Mouse (Mus musculus): ENCODE data around the gene Emb.
A peak's percentile ranks its signal among the peaks of the same experiment; 100 is the strongest.

The Emb gene

DNA sequence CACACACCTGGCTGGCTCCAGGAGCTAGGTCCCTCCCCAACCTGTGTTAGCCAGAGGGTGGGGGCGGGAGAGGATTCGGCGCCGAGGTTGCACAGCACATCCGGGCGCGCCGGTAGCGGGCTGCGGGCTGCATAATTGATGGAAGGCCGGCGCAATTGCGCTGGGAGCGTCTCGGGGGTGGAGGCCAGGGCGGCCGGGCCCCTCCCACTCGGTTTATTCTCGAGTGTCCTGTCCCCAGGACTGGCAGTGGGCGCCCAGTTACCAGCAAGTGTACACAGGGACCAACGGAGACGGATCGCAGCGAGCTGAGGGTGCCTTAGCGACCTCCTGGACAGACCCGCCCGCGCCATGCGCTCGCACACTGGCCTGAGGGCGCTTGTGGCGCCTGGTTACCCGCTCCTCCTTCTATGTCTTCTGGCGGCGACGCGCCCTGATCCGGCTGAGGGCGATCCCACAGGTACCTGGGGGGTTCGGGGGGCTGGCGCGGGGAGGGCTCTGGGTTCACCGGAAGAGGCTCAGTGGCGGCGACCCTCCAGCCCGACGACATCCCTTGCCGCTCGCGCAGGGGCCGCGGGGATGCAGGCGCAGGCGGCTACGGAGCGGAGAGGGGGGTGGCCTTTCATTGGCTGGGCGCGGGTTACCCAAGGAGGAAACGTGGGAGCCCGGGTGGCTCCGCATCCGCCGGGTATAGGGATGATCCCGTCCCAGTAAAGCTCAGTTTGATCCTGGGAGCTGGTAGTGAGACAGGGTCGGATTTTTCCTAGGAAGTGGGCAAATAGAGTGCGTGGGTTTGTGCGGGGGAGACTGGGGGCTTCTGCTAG, 12.4 kb downstream of the Emb start, which contains the start of gene Gm17509:
Gene Gm17509 (minus strand): TSS at position 575 of the 821 bp plus-strand sequence.
- DNase-seq: peak; percentile 56 to 61

DNA sequence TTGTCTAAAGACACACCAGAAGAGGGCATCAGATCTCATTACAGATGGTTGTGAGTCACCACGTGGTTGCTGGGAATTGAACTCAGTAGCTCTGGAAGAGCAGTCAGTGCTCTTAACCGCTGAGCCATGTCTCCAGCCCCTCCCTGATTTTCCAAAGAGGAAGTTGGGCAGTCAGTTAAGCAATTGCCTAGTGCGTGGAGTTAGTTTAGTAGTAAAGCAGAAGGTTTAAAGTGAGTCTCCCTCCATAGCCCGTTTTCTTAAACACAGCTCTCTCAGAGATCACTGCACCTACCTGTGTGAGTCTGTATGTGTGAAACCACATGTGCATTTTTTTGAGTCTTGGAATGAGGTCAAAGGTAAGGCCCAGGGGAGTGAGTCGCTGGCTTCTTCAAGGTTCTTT, 14.8 kb downstream of the Emb start:
- no peak for DNase-seq

DNA sequence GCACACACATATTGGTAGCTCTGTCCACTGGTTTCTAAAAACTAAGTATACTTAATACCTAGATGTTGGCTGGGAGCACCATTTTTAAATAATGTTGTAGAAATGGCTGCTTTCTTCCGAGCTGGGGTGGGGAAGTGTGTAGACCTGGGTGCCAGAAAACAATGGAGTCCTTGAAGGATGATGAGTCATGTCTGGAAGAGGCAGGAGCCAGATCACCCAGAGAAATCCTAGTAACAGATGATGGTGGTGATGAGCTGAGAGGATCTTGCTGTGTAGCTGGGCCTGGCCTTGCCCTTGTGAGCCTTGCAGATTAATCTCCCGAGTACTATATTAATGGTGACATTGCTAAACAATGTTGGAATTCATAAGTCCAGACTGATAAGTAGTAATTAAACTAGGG, 16.6 kb downstream of the Emb start:
- DNase-seq: no peak

DNA sequence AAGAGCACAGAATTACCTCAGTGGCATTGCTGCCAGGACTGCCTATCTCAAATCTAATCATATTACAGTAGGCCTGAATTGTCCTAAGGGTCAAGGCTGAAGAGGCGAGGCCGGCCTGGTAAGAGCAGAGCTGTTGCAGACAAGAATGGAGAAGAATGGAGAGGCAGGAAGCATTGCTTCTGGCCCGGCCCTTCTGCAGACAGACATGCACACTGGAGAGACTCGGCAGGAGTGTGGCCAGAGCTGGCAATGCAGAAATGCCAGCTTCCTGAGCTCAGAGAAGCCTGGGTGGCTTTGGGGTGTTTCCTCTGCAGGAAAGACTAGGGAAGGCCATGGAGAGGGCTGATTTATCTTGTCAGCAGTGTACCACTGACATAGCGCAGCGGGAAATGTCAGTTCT, 17.2 kb downstream of the Emb start:
- no peak for DNase-seq

DNA sequence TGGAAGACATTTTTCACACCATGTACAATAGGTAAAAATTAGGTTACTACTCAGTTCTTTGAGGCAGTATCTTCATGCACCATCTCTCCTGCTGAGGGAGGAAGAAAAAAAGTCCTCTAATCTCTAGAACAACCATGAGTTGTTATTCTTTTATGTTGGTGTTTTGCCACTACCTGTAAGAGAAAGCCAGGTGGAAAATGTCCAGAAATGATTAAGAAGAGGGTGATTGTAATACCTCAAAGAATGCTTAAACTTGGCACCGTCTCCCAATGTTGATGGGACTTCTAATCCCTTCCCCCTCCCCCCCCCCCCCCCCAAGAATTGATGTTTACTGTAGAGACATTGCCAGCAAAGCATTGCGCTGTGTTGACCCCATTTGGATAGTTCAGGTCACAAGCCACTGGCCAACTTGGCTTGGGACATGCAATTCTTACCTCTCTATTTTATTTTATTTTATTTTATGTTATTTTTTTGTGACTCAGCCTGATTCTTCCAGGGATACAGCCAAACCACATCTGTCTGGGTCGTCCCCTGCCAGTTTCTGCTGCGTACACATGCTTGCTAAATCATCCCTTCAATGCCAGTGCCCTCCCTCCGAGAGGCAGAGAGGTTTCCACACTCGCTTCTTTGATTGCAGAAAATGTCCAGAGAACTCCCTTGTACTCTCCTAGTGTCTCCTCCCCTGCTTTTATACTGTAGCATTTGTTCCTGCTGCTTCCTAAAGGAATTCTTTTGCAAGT, 22.2 kb downstream of the Emb start:
- DNase-seq: no peak

DNA sequence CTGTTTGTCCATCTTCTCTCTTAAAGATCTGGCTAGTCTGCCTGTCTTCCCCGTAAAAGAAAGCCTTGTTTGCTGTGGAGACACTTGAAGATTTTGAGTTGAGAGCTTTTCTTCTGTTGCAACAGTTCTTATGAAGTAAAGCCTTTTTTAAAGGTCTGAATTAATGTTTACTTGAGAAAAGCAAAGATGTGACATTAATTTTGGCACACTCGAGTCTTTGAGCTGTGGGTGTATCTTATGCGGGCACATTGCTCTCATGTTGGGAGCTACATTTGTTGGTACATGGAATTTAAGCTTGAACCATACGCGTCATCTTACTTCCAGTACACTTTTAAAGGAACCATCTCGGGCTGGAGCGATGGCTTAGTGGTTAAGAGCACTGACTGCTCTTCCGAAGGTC, 25.5 kb downstream of the Emb start:
- DNase-seq: no peak

DNA sequence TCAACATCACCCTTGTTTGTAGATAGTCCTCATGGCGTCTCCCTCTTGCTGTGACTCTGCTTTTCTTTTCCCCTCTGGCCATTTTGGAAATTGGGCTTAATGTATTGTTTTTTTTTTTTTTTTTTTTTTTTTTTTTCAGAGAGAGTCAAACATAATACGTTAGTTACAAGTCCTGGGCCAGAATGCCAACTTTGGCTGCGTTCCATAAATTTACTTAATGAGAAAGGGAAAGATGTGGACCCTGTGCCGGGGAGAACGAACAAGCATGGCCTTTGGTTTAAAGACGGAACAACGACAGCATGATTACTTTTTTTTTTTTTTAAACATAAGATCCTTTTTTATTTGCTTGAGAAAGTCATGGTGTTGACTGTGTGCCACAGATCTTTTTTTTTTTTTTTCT, 26.1 kb downstream of the Emb start:
- DNase-seq: no peak

DNA sequence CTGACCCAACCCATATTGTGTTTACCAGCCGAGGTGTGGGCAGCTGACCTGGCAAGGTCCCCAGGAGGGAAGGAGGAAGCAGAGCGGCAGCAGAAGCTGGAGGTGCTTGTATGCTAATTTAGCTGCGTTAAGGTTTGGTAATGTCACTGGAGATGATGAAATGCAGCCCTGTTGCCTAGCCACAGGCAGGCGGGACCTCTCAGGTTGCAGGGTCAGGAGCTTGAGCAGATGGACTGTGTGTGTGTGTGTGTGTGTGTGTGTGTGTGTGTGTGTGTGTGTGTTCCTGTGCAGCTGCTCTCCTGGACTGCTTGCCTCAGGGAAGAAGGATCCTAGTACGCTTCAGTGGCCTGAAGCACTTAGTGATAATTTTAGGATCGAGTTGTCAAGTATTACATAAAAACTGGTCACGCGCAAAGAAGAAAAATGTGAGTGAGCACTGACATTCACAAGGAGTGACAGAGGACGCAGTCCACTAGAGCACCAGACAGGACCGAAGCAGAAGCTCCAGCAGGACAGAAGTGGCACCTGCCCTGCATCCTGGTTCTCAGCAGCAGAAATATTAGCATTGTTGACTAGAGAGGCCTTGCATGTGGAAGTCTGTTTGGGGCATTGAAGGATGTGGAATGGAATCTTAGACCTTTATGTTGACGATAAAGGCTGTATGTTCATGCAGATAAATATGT, 27.3 kb downstream of the Emb start:
- DNase-seq: no peak

DNA sequence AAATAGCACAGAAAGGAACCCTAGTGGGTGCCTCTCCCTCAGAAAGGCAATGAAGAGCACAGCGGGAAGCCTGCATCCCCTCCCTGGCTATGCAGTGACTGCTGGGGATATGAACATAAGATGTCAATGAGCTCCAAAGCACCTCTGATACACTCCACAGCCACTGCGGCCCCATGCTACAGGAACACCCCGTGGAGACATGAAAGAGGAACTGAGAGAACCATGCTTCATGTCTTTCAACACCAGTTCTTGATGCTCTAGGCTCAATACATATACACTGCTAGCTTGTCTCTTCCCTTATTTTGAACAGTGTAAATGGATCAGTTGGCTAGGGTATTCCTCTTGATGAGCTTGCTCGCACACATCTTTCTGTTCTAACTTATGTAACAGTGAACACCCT, 28.8 kb downstream of the Emb start:
- peak; percentile 39 to 46 for DNase-seq

DNA sequence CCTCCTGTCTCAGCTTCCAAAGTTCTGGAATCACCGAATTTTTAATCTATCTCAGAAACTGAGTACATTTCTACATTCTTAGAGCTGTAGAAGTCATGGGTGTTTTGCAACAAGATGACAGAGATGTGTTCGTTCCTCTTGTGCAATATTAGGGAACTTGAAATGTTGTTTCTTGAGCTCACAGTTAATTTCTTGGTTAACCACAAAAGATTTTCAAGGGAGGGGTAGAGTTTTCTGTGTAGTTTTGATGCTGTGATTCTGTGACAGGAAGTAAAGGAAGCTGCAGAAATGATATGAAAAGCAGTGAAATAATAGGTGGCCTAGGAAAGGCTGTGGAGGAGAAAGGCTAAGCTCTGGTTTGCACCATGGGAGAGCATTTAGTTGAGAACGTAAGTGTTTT, 33.7 kb downstream of the Emb start:
- no peak for DNase-seq

DNA sequence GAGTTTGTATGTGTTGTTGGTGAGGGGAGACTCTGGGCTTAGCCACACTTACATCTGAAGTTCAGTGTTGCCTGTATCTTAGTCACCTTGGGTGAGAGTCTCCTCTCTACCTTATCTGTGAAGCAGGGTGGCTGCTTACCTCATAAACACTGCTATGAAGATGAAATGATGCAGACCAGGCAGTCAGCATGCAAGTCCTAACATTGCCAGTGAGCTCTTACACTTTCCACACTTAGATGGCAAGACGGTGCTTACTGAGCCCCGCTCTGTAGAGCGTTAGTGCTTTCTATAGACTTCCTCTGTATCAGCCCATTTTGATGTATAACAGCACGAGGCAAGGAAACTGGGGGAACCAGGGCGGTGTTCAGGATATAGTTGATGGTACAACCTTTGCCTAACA, 34.3 kb downstream of the Emb start:
- DNase-seq: no peak

DNA sequence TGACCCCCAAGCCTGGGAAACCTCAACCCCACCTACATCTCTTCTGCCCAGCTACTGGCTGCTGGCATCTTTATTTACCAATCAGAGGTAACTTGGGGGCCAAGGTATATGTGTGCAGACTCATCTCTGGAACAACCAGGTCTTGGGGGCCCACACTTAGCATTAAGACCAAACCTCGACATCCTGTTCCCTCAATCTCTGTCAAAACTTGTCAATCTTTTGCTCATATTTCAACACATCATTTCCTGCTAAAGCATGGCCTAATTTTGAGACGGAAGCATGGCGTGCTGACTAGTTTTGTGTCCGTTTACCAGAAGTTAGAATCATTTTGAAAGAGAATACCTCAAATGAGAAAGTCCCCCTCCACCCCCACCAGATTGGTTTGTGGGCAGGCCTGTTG, 52.4 kb downstream of the Emb start:
- no peak for DNase-seq

DNA sequence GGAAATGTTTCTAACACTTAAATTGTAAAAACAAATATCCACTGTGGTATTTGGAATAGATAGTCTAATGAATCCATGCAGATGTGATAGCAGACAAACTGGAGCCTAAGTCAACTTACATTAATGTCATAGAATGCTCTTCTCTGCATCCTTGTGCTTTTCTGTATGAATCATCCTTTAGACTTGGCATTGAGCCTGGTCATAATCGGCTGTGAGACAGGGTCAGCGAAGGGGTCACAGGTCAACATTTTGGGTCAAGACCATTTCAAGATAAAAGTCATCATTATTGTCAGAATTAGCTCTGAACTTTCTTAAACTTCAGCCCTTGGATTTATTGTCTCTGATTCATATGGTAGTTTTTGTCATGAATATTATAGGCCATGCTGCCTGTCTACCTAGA, 57.8 kb downstream of the Emb start:
- no peak for DNase-seq

DNA sequence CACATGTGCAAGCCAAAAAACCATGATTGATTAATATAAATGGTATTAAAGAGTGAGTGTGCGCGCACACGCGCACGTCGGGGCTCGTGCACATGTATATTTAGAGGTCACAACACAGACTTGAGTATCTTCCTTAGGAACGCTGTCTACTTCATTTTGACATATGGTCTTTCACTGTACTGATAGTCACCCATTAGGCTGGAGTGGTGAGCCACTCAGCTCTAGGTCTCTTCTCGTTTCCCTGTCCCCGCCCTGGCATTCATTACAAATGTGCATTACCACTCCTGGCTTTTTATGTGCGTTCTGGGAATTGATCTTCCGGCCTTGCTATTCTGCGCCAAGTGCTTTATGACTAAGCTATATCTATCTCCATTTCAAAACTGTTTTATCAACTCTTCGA, 59.6 kb downstream of the Emb start:
- no peak for DNase-seq

DNA sequence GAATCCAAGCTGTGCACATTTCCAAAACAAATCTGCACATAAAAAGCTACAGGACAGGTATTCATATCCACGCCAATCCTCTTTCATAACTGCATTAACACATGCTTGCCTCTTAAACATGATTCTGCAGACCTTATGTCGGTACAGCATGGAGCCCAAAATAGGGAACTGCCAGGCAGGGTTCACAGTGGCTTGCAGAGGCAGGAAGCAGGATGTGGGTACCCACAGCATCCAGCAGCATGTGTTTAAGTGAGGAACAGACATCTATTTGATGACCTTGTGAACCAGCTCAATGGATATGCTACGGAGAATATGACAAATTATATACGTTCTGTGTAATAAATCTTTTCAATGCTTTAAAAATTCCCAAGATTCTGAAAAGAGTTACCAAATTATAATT, 75.7 kb downstream of the Emb start:
- peak; percentile 42 to 47 for DNase-seq

DNA sequence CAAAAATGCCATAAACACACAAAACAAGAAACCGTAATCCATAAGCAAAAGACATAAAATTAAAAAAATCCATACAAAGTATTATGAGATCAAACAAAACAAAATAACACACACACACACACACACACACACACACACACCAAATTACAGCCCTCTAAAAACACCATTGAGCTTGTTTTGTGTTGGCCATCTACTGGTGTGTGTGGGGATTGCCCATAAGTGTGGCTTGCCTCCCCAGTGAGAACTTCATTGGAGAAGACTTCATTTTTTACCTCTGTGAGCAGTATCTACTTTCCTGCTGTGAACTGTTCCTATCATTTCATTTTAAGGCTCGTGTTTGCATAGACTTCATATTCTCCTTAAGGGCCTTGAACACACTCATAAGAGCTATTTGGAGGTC, 78.6 kb downstream of the Emb start:
- peak in 1 of 2 experiments; percentile 7 for DNase-seq

DNA sequence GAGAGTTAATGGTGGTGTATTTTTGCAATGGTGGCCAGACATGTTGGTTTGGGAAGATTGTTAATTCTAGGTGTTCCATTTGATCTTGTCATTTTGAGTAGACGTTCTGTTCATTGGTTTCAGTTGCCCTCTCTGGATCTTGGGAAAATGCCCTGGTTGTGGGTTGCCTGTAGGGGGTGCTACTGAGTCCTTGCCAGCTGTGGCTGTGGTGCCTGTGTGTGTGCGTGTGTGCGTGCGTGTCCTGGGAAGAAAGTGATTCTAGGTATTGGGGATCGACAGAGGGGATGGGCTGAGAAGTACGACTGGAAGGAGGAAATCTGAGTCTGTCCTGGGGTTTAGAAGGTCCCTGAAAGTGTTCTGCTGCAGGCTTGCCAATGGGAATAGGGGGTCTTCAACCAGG, 79.1 kb downstream of the Emb start:
- no peak for DNase-seq

DNA sequence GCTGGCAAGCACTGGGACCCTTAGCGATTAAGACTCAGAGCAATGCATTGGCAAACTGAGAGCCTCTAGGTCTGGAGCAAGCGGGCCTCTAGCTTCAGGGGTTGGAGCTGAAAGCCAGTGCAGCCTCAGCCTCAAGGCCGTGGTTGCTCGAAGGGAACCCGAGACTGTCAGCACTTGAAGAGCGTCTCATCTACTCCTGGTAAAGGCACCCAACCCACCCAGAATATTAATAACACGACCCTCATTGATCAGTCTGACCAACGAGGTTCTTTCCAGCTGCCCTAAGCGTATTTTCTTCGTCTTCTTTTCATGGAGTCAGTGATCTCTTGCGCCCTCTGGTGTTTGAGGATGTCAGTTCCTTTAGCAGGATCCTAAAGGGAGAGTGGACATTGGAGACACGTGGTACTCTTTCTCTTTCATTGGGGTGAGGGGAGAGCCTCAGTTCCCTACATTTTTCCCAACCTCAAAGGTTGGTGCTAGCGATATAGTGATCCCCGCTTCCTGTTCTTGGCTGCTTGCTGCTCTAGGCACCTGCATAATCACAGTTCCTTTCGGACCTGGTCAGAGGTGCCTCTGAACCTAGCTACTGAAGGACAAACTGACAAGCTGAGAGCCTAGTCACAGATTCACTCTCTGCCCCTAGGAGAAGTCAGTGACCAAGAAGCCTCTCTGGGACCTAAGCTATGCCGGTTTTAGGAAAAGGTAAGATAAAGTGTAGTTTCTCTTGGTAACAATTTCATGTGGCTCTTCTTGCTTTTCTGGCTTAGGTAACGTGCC, 81.3 kb downstream of the Emb start:
- DNase-seq: peak in 1 of 2 experiments; percentile 64

DNA sequence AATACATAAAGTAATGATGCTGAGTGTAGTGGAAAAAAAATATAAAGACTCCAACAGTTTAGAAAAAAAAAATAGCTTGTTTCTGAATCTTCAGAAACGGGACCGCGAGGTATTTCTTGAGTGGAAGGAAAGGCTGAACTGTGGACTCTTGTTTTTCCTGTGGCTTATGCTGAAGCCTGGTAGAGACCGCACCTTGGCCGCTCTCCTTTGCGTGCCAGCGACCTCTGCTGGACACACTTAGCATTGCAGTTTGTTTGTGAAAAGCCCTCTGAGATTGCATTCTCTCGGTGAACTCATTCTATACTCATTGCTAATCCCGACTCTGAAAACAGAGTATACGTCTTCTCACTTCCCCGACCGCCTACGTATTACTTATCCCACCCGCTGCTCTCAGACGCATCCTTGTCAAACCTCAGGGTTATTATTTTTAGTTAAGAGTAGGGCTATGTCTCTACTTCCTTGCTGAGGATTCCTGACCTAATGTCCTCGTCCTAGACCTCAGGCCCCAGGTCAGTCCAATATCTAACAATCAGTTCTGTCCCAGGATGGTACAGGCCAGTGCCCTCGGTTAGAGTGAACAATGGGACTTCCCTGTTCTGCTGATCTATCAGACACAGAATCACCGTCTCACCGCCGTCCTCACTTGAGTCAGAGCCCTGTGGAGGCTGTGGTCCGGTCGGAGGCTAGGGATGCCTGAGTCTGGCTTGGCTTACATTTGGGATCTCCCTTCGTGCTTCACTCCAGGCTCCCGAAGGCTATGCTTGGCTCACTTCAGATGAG, 103.3 kb downstream of the Emb start:
- peak; percentile 45 to 72 for DNase-seq

All from spleen, adult 18-20 months (tissue).